Mouse (Mus musculus) midbrain, embryonic 13.5 days (tissue): ENCODE results near the gene Pafah2. TPM values are rescaled to one million over a fixed set of nuclear protein-coding genes. Genes with fewer than 3 reads are reported as not detected.
A peak's percentile ranks its signal among the peaks of the same experiment; 100 is the strongest.

Experiments
- ATAC-seq: fragments of 200-750 bp; cut with Nextera tagmentation; 2 replicates; pipeline ENCODE4 v1.8.0; 2017; ENCODE audit warnings: mild to moderate bottlenecking, moderate TSS enrichment, moderate library complexity
- H3K27ac ChIP-seq: fragments of 300-500 bp; sonication (generic); 2 replicates; pipeline ENCODE4 v1.5.1; 2015; ENCODE audit warnings: inconsistent platforms, mild to moderate bottlenecking, moderate library complexity
- H3K27me3 ChIP-seq: fragments of 300-500 bp; sonication (generic); 2 replicates; pipeline ENCODE4 v1.6.1; 2015; ENCODE audit warnings: mild to moderate bottlenecking, inconsistent platforms
- H3K36me3 ChIP-seq: fragments of 300-500 bp; sonication (generic); 2 replicates; pipeline ENCODE4 v1.6.1; 2015; ENCODE audit warnings: mild to moderate bottlenecking, inconsistent platforms
- H3K4me1 ChIP-seq: fragments of 300-500 bp; sonication (generic); replicated peaks from 2 replicates; pipeline ENCODE4 v1.6.1; 2015; ENCODE audit warnings: inconsistent platforms
- H3K4me2 ChIP-seq: fragments of 300-500 bp; sonication (generic); replicated peaks from 2 replicates; pipeline ENCODE4 v1.6.1; 2015; ENCODE audit warnings: moderate library complexity, mild to moderate bottlenecking, inconsistent platforms
- H3K4me3 ChIP-seq: fragments of 300-500 bp; sonication (generic); replicated peaks from 2 replicates; pipeline ENCODE4 v1.5.1; 2015; ENCODE audit warnings: mild to moderate bottlenecking, inconsistent platforms
- H3K9ac ChIP-seq: fragments of 300-500 bp; sonication (generic); replicated peaks from 2 replicates; pipeline ENCODE4 v1.6.1; 2015; ENCODE audit warnings: mild to moderate bottlenecking, inconsistent platforms
- H3K9me3 ChIP-seq: fragments of 300-500 bp; sonication (generic); 2 replicates; pipeline ENCODE4 v1.6.1; 2016; ENCODE audit warnings: mild to moderate bottlenecking, inconsistent platforms
- WGBS: fragments of 180-500 bp; shearing (Covaris S2); methylation state at CpG from one replicate; pipeline ENCODE4 v1.1.7; 2015; 5-methylcytosine and 5-hydroxymethylcytosine counted together
- polyA plus RNA-seq: library from polyadenylated mRNA; unstranded; fragments of >200 nt; fragmentation: Nextera tagmentation; extraction: Ambion mirVana; gene quantifications from 2 replicates; pipeline ENCODE4 v1.2.1, GENCODE M21; 2015

Pafah2 gene
- polyA plus RNA-seq, 1 experiment from 2014 or later = 6.4 TPM

DNA sequence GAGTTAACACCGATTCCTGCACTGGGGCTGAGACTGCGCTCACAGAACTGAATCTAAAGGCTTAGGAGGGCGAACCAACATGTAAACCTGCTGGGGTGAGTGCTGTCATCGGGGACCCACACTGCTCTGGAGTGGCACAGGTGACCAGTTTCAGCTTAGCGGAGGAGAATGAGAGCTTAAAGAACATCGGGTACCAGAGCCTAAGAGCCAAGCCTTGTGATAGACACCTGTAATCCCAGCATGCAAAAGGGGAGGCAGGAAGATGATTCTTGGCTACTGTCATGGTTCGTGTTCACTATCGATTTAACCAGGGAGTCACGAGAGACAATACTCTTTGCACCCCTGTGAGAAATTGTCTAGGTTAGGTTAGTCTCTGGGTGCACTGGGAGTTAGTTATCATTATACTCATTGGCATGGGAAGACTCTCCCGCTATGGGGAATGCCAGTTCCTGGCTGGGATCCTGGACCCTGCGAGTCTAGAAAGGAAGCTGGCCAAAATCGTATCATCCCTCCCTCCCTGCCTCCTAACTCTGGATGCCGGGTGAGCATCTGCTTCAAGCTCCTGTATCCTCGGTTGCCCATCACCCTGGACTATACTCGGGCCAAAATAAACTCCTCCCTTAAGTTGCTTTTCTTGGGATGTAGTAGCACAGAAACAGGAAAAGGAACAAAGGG is 36.7 kb downstream of the Pafah2 start:
- H3K4me2 ChIP-seq = no peak overlapping the region
- H3K27me3 ChIP-seq = no peaks in the 10 kb centered on the region
- H3K4me1 ChIP-seq = peaks cover 40% of the 10 kb centered on the region
- no peaks in the 10 kb centered on the region for H3K36me3 ChIP-seq
- H3K4me3 ChIP-seq = no peak overlapping the region
- H3K27ac ChIP-seq = no peak overlapping the region
- ATAC-seq = no peak
- H3K9me3 ChIP-seq = no peaks in the 10 kb centered on the region
- WGBS = 89% methylated on average over 15 of the region's 15 CpGs
- H3K9ac ChIP-seq = no peak overlapping the region

- H3K4me1 ChIP-seq = peaks cover 22% of the 10 kb centered on the region
- peak overlapping the region; percentile 19; the same call in 1 of the 2 replicates for H3K9ac ChIP-seq
- WGBS = 50% methylated on average over 7 of the region's 7 CpGs
- no peak for ATAC-seq
- no peaks in the 10 kb centered on the region for H3K9me3 ChIP-seq
- H3K36me3 ChIP-seq = no peaks in the 10 kb centered on the region
- no peak overlapping the region for H3K4me3 ChIP-seq
- H3K27ac ChIP-seq = peak overlapping the region; percentile 60
- no peak overlapping the region for H3K4me2 ChIP-seq
- H3K27me3 ChIP-seq = no peaks in the 10 kb centered on the region
Measured at GRCm38 (mm10) chr4:134436185-134436584, 40.1 kb downstream of the Pafah2 start.

- 56% methylated on average over 10 of the region's 10 CpGs for WGBS
- H3K9ac ChIP-seq = peak overlapping the region; percentile 19; the same call in 1 of the 2 replicates
- peak; percentile 71 for ATAC-seq
- no peaks in the 10 kb centered on the region for H3K9me3 ChIP-seq
- no peaks in the 10 kb centered on the region for H3K36me3 ChIP-seq
- H3K4me2 ChIP-seq = peak overlapping the region; percentile 25; the same call in 1 of the 2 replicates
- H3K27ac ChIP-seq = peak overlapping the region; percentile 56; the same call in 1 of the 2 replicates
- peaks cover 19% of the 10 kb centered on the region for H3K4me1 ChIP-seq
- H3K27me3 ChIP-seq = no peaks in the 10 kb centered on the region
- H3K4me3 ChIP-seq = no peak overlapping the region
Measured at GRCm38 (mm10) chr4:134436659-134437058, 40.5 kb downstream of the Pafah2 start.

GRCm38 (mm10) chr4:134439119-134439518 is 43.0 kb downstream of the Pafah2 start:
- Histone ChIP-seq H3K27ac (no peak overlapping the region), H3K4me3 (no peak overlapping the region), H3K27me3 (no peaks in the 10 kb centered on the region), H3K9ac (no peak overlapping the region), H3K4me2 (no peak overlapping the region), H3K4me1 (peaks cover 15% of the 10 kb centered on the region), H3K36me3 (no peaks in the 10 kb centered on the region), H3K9me3 (no peaks in the 10 kb centered on the region)
- no peak for ATAC-seq
- WGBS = 87% methylated on average over 3 of the region's 3 CpGs

DNA sequence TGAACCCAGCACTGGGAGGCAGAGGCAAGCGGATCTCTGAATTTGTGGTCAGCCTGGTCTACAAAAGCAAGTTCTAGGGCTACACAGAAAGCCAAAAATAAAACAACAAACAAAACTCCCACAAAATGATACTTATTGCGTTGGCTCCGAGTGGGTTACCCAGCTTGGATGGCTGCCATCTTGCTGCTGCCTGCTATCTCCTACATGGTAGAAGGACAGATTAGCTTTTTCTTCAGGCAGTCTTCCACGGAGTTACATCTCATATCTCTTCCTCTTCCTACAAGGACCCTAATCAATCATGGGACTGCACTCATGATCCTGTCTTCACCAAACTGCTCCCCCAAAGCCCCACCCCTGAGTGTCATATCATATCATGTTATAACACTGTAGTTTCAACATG is 43.8 kb downstream of the Pafah2 start:
- ATAC-seq = no peak
- H3K27me3 ChIP-seq = no peaks in the 10 kb centered on the region
- no peak overlapping the region for H3K4me2 ChIP-seq
- 90% methylated on average over 4 of the region's 4 CpGs for WGBS
- H3K36me3 ChIP-seq = no peaks in the 10 kb centered on the region
- H3K27ac ChIP-seq = no peak overlapping the region
- peaks cover 16% of the 10 kb centered on the region for H3K4me1 ChIP-seq
- no peaks in the 10 kb centered on the region for H3K9me3 ChIP-seq
- no peak overlapping the region for H3K4me3 ChIP-seq
- H3K9ac ChIP-seq = no peak overlapping the region

DNA sequence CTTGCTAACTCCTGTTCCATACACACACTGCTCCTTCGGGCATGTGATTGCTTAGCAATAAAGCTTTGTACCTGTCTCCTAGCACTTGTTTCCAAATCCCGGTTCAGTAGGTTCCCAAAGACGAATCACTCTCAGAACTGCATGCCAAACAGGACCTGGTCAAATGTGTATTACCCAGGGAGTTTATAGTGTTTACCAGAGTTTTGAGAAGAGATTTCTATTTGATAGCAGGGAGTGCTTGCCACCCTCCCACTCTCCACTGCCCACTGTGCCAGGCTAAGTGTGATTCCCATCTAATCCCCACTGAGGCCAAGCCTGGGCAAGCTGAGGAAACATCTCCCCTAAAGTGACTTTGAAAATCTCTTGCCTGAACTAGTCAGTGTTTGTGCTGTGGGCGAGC is 46.1 kb downstream of the Pafah2 start:
- no peak for ATAC-seq
- Histone ChIP-seq H3K4me1 (peaks cover 19% of the 10 kb centered on the region), H3K27me3 (no peaks in the 10 kb centered on the region), H3K9ac (no peak overlapping the region), H3K9me3 (no peaks in the 10 kb centered on the region), H3K4me3 (no peak overlapping the region), H3K4me2 (no peak overlapping the region), H3K27ac (no peak overlapping the region), H3K36me3 (no peaks in the 10 kb centered on the region)
- WGBS = 90% methylated on average over 4 of the region's 4 CpGs

DNA sequence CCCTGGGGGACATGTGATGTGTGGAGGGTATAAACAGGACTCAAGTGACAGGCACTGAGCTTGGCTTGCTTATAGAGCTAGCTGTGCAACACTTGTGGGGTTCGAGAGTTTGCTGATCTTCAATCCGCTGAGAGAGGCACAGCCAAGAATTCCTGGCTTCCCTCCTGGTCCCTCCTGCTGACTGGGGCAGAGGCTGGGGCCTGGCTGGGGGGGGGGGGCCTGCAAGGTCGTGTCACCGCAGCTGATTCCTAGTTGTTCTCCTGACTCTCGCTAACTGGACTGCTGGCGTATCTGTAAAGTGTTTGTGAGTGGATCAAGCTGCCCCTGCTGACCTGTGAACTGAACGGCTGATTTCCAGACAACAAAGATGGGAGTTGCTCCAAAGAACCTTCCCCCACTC is 47.5 kb downstream of the Pafah2 start:
- ATAC-seq = no peak
- no peaks in the 10 kb centered on the region for H3K36me3 ChIP-seq
- H3K9me3 ChIP-seq = no peaks in the 10 kb centered on the region
- H3K4me1 ChIP-seq = peaks cover 25% of the 10 kb centered on the region
- H3K27me3 ChIP-seq = no peaks in the 10 kb centered on the region
- no peak overlapping the region for H3K4me2 ChIP-seq
- WGBS = 47% methylated on average over 7 of the region's 7 CpGs
- H3K27ac ChIP-seq = 0 out of 2 replicates have a peak overlapping the region, but pooled peaks have one; percentile 57
- no peak overlapping the region for H3K4me3 ChIP-seq
- H3K9ac ChIP-seq = no peak overlapping the region

DNA sequence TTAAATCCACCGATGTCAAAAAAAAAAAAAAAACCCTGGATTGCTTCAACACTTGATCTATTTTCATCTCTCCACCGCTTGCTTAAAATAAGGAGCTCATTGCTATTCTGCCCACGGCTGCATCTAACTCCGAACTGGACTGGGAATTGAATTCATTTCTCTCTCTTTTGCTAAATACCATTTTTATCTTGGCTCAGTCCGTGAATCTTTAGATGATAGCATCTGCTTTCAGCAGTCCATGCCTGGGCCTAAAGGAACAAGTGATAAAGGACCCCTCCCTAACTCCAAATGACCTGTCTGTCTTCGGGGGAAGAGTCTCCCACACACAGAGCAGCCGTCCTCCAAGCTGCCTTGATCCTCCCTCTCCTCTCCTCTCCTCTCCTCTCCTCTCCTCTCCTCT is 48.8 kb downstream of the Pafah2 start:
- Histone ChIP-seq H3K4me2 (no peak overlapping the region), H3K27me3 (no peaks in the 10 kb centered on the region), H3K27ac (peak overlapping the region; percentile 68), H3K9ac (no peak overlapping the region), H3K4me1 (peaks cover 38% of the 10 kb centered on the region), H3K36me3 (no peaks in the 10 kb centered on the region), H3K4me3 (no peak overlapping the region), H3K9me3 (no peaks in the 10 kb centered on the region)
- 0 out of 2 replicates have a peak, but pooled peaks have one; percentile 46 for ATAC-seq
- 44% methylated on average over 7 of the region's 7 CpGs for WGBS

DNA sequence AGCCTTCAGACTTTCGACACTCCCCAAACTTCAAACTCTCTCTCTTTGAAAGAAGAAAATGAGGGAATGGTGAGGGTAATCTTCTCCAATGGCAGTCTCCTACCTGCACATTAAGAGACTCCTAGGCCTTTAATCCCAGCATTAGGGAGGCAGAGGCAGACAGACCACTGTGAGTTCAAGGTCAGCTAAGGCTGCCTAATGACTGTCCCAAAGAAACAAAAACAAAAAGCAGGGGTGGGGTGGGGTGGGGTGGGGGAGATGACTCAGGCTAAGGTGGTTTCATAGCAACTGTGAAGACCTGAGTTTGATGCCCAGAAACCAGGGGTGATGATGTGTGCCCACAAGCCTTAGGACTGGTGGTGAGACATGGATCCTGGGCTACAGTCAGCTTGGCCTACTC is 49.4 kb downstream of the Pafah2 start:
- Histone ChIP-seq H3K36me3 (no peaks in the 10 kb centered on the region), H3K27ac (peak overlapping the region; percentile 68), H3K4me3 (no peak overlapping the region), H3K9ac (0 out of 2 replicates have a peak overlapping the region, but pooled peaks have one; percentile 14), H3K4me1 (peaks cover 44% of the 10 kb centered on the region), H3K27me3 (no peaks in the 10 kb centered on the region), H3K4me2 (no peak overlapping the region), H3K9me3 (no peaks in the 10 kb centered on the region)
- WGBS = 57% methylated on average over 1 of the region's 1 CpGs
- ATAC-seq = no peak

DNA sequence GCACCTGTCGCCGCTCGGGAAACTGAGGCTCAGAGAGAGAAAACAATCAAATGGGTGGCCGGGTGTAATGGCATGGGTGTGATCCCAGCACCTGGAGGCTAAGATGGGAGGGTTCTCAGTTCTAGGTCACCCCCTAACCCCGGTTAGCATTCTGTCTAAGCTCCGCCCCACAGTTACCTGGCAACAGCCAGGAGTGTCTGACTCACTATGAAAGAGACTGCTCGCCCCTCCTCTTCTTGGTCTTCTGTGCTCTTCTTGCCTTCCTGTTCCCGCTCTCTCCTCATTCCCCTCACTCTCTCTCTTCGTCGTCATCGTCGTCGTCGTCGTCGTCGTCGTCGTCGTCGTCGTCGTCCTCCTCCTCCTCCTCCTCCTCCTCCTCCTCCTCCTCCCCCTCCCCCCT is 51.8 kb downstream of the Pafah2 start:
- no peaks in the 10 kb centered on the region for H3K27me3 ChIP-seq
- peaks cover 56% of the 10 kb centered on the region for H3K4me1 ChIP-seq
- no peak overlapping the region for H3K4me3 ChIP-seq
- ATAC-seq = no peak
- H3K27ac ChIP-seq = no peak overlapping the region
- no peak overlapping the region for H3K4me2 ChIP-seq
- H3K36me3 ChIP-seq = no peaks in the 10 kb centered on the region
- H3K9ac ChIP-seq = no peak overlapping the region
- WGBS = 52% methylated on average over 23 of the region's 23 CpGs
- no peaks in the 10 kb centered on the region for H3K9me3 ChIP-seq

GRCm38 (mm10) chr4:134449595-134450391 is 53.7 kb downstream of the Pafah2 start:
- Histone ChIP-seq H3K4me2 (peak overlapping the region; percentile 29), H3K4me3 (no peak overlapping the region), H3K9me3 (no peaks in the 10 kb centered on the region), H3K4me1 (peaks cover 66% of the 10 kb centered on the region), H3K9ac (peak overlapping the region; percentile 46), H3K27ac (peak overlapping the region; percentile 98), H3K27me3 (peaks cover 6% of the 10 kb centered on the region; the same call in 1 of the 2 replicates), H3K36me3 (no peaks in the 10 kb centered on the region)
- peak; percentile 82 for ATAC-seq
- WGBS = 16% methylated on average over 13 of the region's 13 CpGs
